Mouse (Mus musculus) monocyte, adult 2 months (primary cell): ENCODE data around the gene Fam122a.

Source experiments
- DNase-seq, 2 experiments: peaks; one replicate each; pipeline ENCODE4 v3.0.0; 2022; ENCODE audit warnings: low spot score in 2 of 2, low read depth in 1 of 2

Fam122a gene

DNA sequence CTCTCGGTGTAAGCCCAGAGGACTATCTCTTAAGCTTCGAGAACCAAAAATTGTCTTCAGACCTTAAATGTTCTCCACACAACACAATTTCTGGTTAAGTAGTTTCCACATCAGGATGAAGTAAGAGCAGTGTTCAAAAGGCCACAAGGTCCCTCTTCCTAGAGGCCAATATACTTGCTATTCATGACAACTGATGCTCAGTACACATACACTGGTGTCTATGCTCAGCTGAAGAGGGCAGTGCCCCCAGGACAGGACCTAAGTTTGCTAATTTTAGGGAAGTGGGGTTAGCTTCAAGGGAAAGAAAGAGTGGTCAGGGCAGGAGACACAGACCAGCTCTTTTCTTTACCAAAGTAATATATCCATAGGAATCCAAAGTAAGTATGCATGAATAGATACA, 45.8 kb downstream of the Fam122a start:
- no peak for DNase-seq

DNA sequence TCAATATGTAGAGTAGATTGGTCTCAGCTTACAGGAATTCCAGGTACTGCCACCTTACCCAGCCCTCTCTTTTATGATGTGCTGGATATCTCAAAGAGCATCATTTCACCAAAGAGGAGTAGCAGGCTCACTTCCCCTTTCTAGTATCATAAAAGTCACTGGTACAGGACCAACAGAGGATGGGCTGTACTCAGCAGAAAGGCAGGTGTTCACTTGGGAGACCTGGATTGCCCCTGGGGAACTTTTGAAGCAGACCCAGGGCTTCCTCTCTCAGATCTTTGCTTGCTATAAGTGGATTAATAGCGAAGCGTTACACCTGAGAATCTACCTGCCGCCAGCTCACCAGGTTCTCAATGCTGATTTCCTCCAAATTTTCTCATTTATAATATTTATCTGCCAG, 49.1 kb downstream of the Fam122a start:
- no peak for DNase-seq

DNA sequence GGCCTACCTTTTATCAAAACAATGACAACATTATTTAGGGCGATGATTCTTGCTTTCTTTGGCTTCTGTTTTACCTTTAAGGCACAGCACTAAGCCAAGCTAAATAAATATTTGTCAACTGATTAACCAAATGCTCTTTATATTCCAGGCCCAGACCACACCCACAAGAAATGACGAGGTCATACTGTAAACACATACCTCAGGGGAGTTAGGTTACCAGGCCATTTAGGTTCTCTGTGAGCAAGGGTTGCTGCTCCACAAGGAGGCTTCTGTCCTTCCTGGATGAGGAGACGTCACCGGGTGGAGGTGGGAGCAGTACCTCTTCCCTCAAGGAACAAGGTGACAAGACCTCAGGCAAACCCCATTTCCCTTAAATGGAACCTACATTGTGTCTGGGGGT, 49.9 kb downstream of the Fam122a start:
- DNase-seq: no peak

DNA sequence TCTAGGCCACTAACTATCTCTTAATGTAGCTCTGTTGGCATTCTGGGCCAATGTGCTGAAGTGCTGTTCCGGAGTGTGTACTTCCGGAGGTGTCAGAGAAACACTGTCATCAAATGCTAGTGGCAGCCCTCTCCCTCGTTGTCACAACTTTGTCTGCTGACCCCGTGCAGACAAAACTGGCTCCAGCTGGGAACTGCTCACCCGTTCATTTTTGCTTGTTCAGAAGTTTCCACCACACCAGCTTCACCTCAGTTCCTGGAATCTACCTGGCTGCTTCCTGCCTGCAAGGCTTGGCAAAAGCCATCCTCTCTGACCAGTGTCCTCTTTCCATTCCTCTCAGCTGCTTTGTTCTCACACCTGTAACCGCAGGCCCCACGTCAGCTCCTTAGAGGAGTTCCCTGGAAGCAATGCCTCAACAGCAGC, 50.4 kb downstream of the Fam122a start:
- DNase-seq: no peak
